Comparison of ENCODE assay signal across 20 mouse cellular contexts in genomic region chr13:56781697-56782096, GRCm38 (mm10). TPM values are rescaled to one million over a fixed set of nuclear protein-coding genes. Genes with fewer than 3 reads are reported as not detected.
DNase-seq lines count a peak whose midpoint lies in the region; ATAC-seq and TF ChIP-seq lines count a peak whose summit lies in the region.
"Had no signal": no experiment of that assay in that cellular context is flagged by ENCODE, and none has a peak within 500 bp of the region (broad histone marks: within the 10 kb centered on the region; RNA-seq: fewer than 3 reads in every experiment).

No protein-coding gene starts in this region.

- 0 out of 2 replicates have a peak, but pooled peaks cover 8% of the 10 kb centered on the region for H3K9me3 ChIP-seq in midbrain, embryonic 15.5 days
- H3K9me3 ChIP-seq in forebrain, postnatal 0 days (ENCODE audit: low read length), result no peaks in the 10 kb centered on the region
- H3K9me3 ChIP-seq: heart, embryonic 10.5 days had no signal

- no peak overlapping the region for H3K9ac ChIP-seq in midbrain, embryonic 15.5 days
- no peak overlapping the region for H3K9ac ChIP-seq in forebrain, postnatal 0 days
- H3K9ac ChIP-seq: liver, postnatal 0 days had no signal

- 0 out of 2 replicates have a peak, but pooled peaks have one; percentile 3 for ATAC-seq in midbrain, embryonic 15.5 days (replicated peaks)
- no peak for ATAC-seq in forebrain, postnatal 0 days
- ATAC-seq: inflammation-experienced regulatory T-cells, adult 6 months; liver, postnatal 0 days had no signal

- no peak overlapping the region for H3K4me3 ChIP-seq in midbrain, embryonic 15.5 days
- no peak overlapping the region for H3K4me3 ChIP-seq in forebrain, postnatal 0 days (ENCODE audit: low read depth, low read length)
- H3K4me3 ChIP-seq: heart, embryonic 10.5 days; megakaryocyte, embryonic 14.5 days had no signal

- peak overlapping the region; percentile 69 for H3K27ac ChIP-seq in midbrain, embryonic 15.5 days
- H3K27ac ChIP-seq in forebrain, postnatal 0 days (ENCODE audit: low read depth, low read length), result no peak overlapping the region

- no peak for TF ChIP-seq CTCF in forebrain, postnatal 0 days (IDR thresholded peaks at IDR 0.05; ENCODE audit: low read depth)

- peaks cover 27% of the 10 kb centered on the region for H3K4me1 ChIP-seq in midbrain, embryonic 15.5 days
- H3K4me1 ChIP-seq in forebrain, postnatal 0 days (ENCODE audit: insufficient read depth), result peaks cover 11% of the 10 kb centered on the region; the same call in 1 of the 2 replicates

- H3K36me3 ChIP-seq in midbrain, embryonic 15.5 days (replicated peaks), result no peaks in the 10 kb centered on the region
- no peaks in the 10 kb centered on the region for H3K36me3 ChIP-seq in forebrain, postnatal 0 days (ENCODE audit: insufficient read depth)
- H3K36me3 ChIP-seq: heart, embryonic 10.5 days had no signal

- H3K4me2 ChIP-seq in midbrain, embryonic 15.5 days, result no peak overlapping the region
- H3K4me2 ChIP-seq in forebrain, postnatal 0 days (ENCODE audit: low read depth), result no peak overlapping the region

- peak; percentile 35 for DNase-seq in layer of hippocampus, adult 9-11 months
- no peak for DNase-seq in layer of hippocampus, postnatal 25 days (ENCODE audit: extremely low spot score in 1 of 2, low spot score in 1 of 2)
- peak; percentile 54 for DNase-seq in right cerebral cortex, adult 18-20 months
- DNase-seq in right cerebral cortex, postnatal 4 days, result no peak
- no peak for DNase-seq in kidney, adult 11 months
- no peak for DNase-seq in forebrain, postnatal 0 days
- DNase-seq: adrenal gland, postnatal 36 days; cerebellum, adult 9-10 months; gastrocnemius, postnatal 25 days; heart, postnatal 10 days; kidney, postnatal 4 days; liver; liver, postnatal 0 days; lung, postnatal 14 days; thymus, adult 2 months had no signal

- WGBS in midbrain, embryonic 15.5 days, result 92% methylated on average over 3 of the region's 3 CpGs
- WGBS in forebrain, postnatal 0 days, result 90% methylated on average over 3 of the region's 3 CpGs

- H3K27me3 ChIP-seq in midbrain, embryonic 15.5 days (replicated peaks), result no peaks in the 10 kb centered on the region
- no peaks in the 10 kb centered on the region for H3K27me3 ChIP-seq in forebrain, postnatal 0 days (ENCODE audit: insufficient read depth, low read length)

RNA-seq across cellular contexts. Expression of gene Gm45623, which starts 28.1 kb away (rescaled TPM):
- total RNA-seq in layer of hippocampus, postnatal 25 days (2021), result 1 to 10 TPM in 1 of 2 experiments, under 1 TPM in 1; 0.92 to 1.6 TPM
- polyA plus RNA-seq in midbrain, embryonic 15.5 days (2015; fragmentation: Nextera tagmentation; extraction: Ambion mirVana), result 2.7 and 3.1 TPM in 2 replicates
- 8.8 and 9.8 TPM in 2 replicates for total RNA-seq in forebrain, postnatal 0 days (2014; rRNA removed)
- polyA plus RNA-seq in forebrain, postnatal 0 days (2015; fragmentation: Nextera tagmentation; extraction: Ambion mirVana), result 1.7 and 3.4 TPM in 2 replicates
- total RNA-seq: adrenal gland, postnatal 36 days; ES-E14; gastrocnemius, postnatal 25 days had no signal
- polyA plus RNA-seq: inflammation-experienced regulatory T-cells, adult 6 months; liver, postnatal 0 days; thymus, adult 2 months had no signal

Comparison
In these comparisons a context has a peak if more than half of its experiments do, and no peak if none do; other contexts are left out.
1. DNase-seq: peak in layer of hippocampus, adult 9-11 months (single experiment) and right cerebral cortex, adult 18-20 months (single experiment); none in layer of hippocampus, postnatal 25 days (0 of 2), right cerebral cortex, postnatal 4 days (single experiment), kidney, adult 11 months (single experiment) and forebrain, postnatal 0 days (single experiment).